Mouse (Mus musculus) kidney, postnatal 4 days (tissue): ENCODE measurements around the gene Ampd3.

ENCODE experiments used
- DNase-seq, 2 experiments: peaks; one replicate each; pipeline ENCODE4 v3.0.0; 2021; ENCODE audit warnings: mixed read lengths in 2 of 2

Ampd3 gene

GRCm38 (mm10) chr7:110770949-110771348 lies 2.9 kb downstream of the Ampd3 start:
- no peak for DNase-seq

GRCm38 (mm10) chr7:110772343-110772742 lies 4.3 kb downstream of the Ampd3 start:
- peak in 1 of 2 experiments; percentile 43 for DNase-seq

- DNase-seq, result peak; percentile 62 to 77
Measured at GRCm38 (mm10) chr7:110773204-110774002, 5.4 kb downstream of the Ampd3 start.

- DNase-seq, result peak in 1 of 2 experiments; percentile 27
Measured at GRCm38 (mm10) chr7:110774077-110774476, 6.1 kb downstream of the Ampd3 start.

- DNase-seq, result no peak
Measured at GRCm38 (mm10) chr7:110774674-110775073, 6.7 kb downstream of the Ampd3 start.

- DNase-seq, result no peak
Measured at GRCm38 (mm10) chr7:110777146-110778001, 9.4 kb downstream of the Ampd3 start.

GRCm38 (mm10) chr7:110778933-110779332 lies 10.9 kb downstream of the Ampd3 start:
- DNase-seq, result no peak

GRCm38 (mm10) chr7:110779605-110780111 lies 11.7 kb downstream of the Ampd3 start:
- DNase-seq, result no peak

- DNase-seq, result no peak
Measured at GRCm38 (mm10) chr7:110780520-110780919, 12.5 kb downstream of the Ampd3 start.

GRCm38 (mm10) chr7:110781231-110781711 lies 13.3 kb downstream of the Ampd3 start:
- DNase-seq, result peak in 1 of 2 experiments; percentile 25

GRCm38 (mm10) chr7:110782135-110782534 lies 14.1 kb downstream of the Ampd3 start:
- peak; percentile 52 to 62 for DNase-seq

GRCm38 (mm10) chr7:110782845-110783478 lies 15.0 kb downstream of the Ampd3 start:
- no peak for DNase-seq

- DNase-seq, result peak in 1 of 2 experiments; percentile 36
Measured at GRCm38 (mm10) chr7:110784965-110785364, 17.0 kb downstream of the Ampd3 start.

- DNase-seq, result peak; percentile 50 to 64
Measured at GRCm38 (mm10) chr7:110785741-110786146, 17.7 kb downstream of the Ampd3 start.

- DNase-seq, result peak; percentile 50 to 56
Measured at GRCm38 (mm10) chr7:110787310-110787709, 19.3 kb downstream of the Ampd3 start.

- DNase-seq, result peak; percentile 63 to 72
Measured at GRCm38 (mm10) chr7:110790878-110791277, 22.9 kb downstream of the Ampd3 start.

GRCm38 (mm10) chr7:110792201-110792600 lies 24.2 kb downstream of the Ampd3 start:
- DNase-seq, result no peak

- no peak for DNase-seq
Measured at GRCm38 (mm10) chr7:110792834-110793233, 24.8 kb downstream of the Ampd3 start.

- no peak for DNase-seq
Measured at GRCm38 (mm10) chr7:110794722-110795121, 26.7 kb downstream of the Ampd3 start.

GRCm38 (mm10) chr7:110796367-110797051 lies 28.5 kb downstream of the Ampd3 start:
- DNase-seq, result no peak

- DNase-seq, result peak; percentile 24 to 55
Measured at GRCm38 (mm10) chr7:110797722-110798409, 29.9 kb downstream of the Ampd3 start.
